Mouse (Mus musculus) neural tube, embryonic 15.5 days (tissue): ENCODE results near the gene Bag6. TPM values are rescaled to one million over a fixed set of nuclear protein-coding genes. Genes with fewer than 3 reads are reported as not detected.
A peak's percentile ranks its signal among the peaks of the same experiment; 100 is the strongest.

Experiments
- ATAC-seq: fragments of 200-750 bp; cut with Nextera tagmentation; 2 replicates; pipeline ENCODE4 v1.8.0; 2017; ENCODE audit warnings: mild to moderate bottlenecking, moderate TSS enrichment, moderate library complexity; ENCODE audit not compliant: low FRiP score
- H3K27ac ChIP-seq: fragments of 300-500 bp; sonication (generic); replicated peaks from 2 replicates; pipeline ENCODE4 v1.5.1; 2015; ENCODE audit warnings: mild to moderate bottlenecking, inconsistent platforms
- H3K27me3 ChIP-seq: fragments of 300-500 bp; sonication (generic); replicated peaks from 2 replicates; pipeline ENCODE4 v1.6.1; 2015; ENCODE audit warnings: inconsistent platforms
- H3K36me3 ChIP-seq: fragments of 300-500 bp; sonication (generic); 2 replicates; pipeline ENCODE4 v1.6.1; 2015; ENCODE audit warnings: inconsistent platforms
- H3K4me1 ChIP-seq: fragments of 300-500 bp; sonication (generic); 2 replicates; pipeline ENCODE4 v1.6.1; 2015; ENCODE audit warnings: inconsistent platforms
- H3K4me2 ChIP-seq: fragments of 300-500 bp; sonication (generic); 2 replicates; pipeline ENCODE4 v1.6.1; 2015; ENCODE audit warnings: inconsistent platforms, mild to moderate bottlenecking, moderate library complexity
- H3K4me3 ChIP-seq: fragments of 300-500 bp; sonication (generic); replicated peaks from 2 replicates; pipeline ENCODE4 v1.5.1; 2015; ENCODE audit warnings: mild to moderate bottlenecking, inconsistent platforms
- H3K9ac ChIP-seq: fragments of 300-500 bp; sonication (generic); replicated peaks from 2 replicates; pipeline ENCODE4 v1.6.1; 2015; ENCODE audit warnings: mild to moderate bottlenecking, inconsistent platforms
- H3K9me3 ChIP-seq: fragments of 300-500 bp; sonication (generic); replicated peaks from 2 replicates; pipeline ENCODE4 v1.6.1; 2016; ENCODE audit warnings: inconsistent platforms
- WGBS: fragments of 180-500 bp; shearing (Covaris S2); methylation state at CpG from one replicate; pipeline ENCODE4 v1.1.7; 2015; ENCODE audit warnings: mixed read lengths; 5-methylcytosine and 5-hydroxymethylcytosine counted together
- polyA plus RNA-seq: library from polyadenylated mRNA; unstranded; fragments of >200 nt; fragmentation: Nextera tagmentation; extraction: Ambion mirVana; gene quantifications from 2 replicates; pipeline ENCODE4 v1.2.1, GENCODE M21; 2015

Bag6 gene
- polyA plus RNA-seq, 1 experiment from 2014 or later, result 62.7 TPM

DNA sequence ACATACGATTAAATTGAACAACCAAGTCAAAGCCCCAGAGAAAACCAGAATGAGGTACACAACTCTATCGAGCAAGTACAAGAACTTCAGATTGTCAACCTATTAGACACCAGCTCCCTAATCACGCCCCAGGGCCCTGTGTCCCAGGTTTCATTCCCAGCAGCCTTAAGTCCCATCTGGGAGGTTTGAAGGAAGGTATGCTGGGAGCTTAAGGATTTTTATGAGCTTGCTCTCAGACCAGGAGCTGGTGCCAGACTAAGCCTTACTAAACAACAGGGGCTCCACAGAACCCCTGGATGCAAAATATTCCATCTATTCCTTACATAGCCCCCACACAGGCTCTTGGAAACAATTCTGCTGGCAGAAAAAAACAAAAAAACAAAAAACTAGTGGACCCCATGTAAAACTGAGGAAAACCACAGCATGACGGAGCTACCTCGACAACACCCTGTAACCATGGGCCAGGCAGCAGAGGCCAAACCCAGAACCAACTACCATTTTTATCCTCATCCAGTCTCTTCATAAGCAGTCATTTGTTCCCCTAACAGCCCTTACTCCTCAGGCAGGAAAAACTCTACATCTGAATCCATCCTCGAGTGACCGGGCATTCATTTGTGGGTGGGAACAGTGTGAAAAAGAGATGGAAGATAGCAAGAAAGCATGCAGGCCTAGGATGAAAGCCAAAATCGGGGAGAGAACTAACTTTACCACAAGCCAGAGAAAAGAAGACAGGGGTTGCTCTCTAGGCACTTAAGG lies 28.5 kb downstream of the Bag6 start:
- no peak for ATAC-seq
- Histone ChIP-seq H3K4me3 (peak overlapping the region; percentile 99), H3K4me2 (peak overlapping the region; percentile 95), H3K9me3 (no peaks in the 10 kb centered on the region), H3K36me3 (peaks cover 37% of the 10 kb centered on the region), H3K27me3 (no peaks in the 10 kb centered on the region), H3K9ac (peak overlapping the region; percentile 100), H3K4me1 (peaks cover 42% of the 10 kb centered on the region), H3K27ac (peak overlapping the region; percentile 93)
- WGBS, result 9% methylated on average over 8 of the region's 8 CpGs

DNA sequence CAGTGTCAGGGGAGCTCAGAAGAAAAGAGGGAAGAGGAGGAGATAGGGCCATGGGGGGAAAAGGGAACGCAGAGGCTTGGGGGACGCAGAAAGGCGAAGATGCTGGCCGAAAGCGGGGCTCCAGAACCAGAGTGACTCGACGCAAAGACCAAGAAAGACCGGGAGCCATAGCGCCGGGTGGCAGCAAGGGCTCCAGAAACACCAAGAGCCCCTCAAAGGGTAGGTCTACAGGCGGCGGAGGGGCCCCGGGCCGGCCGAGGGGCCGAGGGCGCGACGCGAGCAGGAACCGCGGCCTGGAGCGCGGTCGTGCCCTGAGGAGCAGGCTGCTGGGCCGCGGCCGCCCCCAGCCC lies 29.2 kb downstream of the Bag6 start:
- Histone ChIP-seq H3K4me2 (peak overlapping the region; percentile 95), H3K9ac (peak overlapping the region; percentile 100), H3K27me3 (no peaks in the 10 kb centered on the region), H3K4me1 (peaks cover 42% of the 10 kb centered on the region), H3K36me3 (peaks cover 30% of the 10 kb centered on the region), H3K27ac (peak overlapping the region; percentile 93), H3K9me3 (no peaks in the 10 kb centered on the region), H3K4me3 (peak overlapping the region; percentile 99)
- ATAC-seq, result no peak
- WGBS, result 0% methylated on average over 24 of the region's 28 CpGs

DNA sequence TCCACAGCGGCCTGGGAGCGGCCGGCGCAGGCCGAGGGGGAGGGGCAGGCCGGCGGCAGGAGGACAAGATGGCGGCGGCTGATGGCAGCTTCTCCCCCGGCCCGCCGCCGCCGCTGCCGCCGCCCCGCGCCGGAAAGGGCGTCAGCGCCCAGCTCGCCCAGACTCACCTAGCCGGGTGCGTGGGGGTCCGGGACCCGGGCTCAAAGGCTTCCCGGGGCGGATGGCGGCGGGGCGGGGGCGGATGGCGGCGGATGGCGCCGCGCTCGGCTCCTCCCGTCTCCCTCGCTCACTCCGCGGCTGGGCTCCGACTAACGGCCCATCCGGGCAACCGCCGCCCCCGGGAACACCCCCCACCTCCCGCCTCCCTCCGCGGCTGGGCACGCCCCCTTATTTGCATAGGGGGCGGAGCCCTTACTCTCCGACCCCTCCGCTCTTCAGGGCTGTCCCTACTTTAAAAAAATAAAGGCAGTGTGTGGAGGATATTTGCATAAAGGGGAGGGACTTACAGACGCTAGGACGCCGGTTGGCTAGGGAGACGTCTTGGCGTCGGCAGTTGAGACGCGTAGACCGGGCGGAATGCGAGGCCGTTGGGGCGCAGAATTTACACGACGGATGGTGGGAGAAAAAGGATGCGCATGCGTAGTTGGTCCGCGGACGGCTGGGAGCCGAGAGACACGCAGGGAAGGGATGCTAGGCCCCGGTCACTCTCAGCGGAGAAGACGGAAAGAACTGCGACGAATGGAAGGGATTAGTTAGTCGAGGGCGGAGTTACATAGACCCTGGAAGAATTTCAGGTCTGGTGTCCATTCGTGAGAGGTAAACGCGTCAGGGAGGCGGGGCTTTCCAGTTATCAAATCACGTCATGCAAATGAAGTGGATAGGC lies 29.8 kb downstream of the Bag6 start, which contains the start of gene Prrc2a:
Gene Prrc2a, minus strand, starts transcription at position 330 of the 883 bp plus-strand sequence.
- no peaks in the 10 kb centered on the region for H3K9me3 ChIP-seq
- under 1% methylated on average over 68 of the region's 89 CpGs for WGBS
- H3K4me3 ChIP-seq, result peak within 1 kb of the TSS; percentile 99
- H3K27me3 ChIP-seq, result no peaks in the 10 kb centered on the region
- H3K27ac ChIP-seq, result peak within 1 kb of the TSS; percentile 93
- H3K9ac ChIP-seq, result peak within 1 kb of the TSS; percentile 100
- peaks cover 24% of the 10 kb centered on the region for H3K36me3 ChIP-seq
- H3K4me2 ChIP-seq, result peak within 1 kb of the TSS; percentile 95
- peaks cover 42% of the 10 kb centered on the region for H3K4me1 ChIP-seq
- ATAC-seq, result peak; percentile 96

DNA sequence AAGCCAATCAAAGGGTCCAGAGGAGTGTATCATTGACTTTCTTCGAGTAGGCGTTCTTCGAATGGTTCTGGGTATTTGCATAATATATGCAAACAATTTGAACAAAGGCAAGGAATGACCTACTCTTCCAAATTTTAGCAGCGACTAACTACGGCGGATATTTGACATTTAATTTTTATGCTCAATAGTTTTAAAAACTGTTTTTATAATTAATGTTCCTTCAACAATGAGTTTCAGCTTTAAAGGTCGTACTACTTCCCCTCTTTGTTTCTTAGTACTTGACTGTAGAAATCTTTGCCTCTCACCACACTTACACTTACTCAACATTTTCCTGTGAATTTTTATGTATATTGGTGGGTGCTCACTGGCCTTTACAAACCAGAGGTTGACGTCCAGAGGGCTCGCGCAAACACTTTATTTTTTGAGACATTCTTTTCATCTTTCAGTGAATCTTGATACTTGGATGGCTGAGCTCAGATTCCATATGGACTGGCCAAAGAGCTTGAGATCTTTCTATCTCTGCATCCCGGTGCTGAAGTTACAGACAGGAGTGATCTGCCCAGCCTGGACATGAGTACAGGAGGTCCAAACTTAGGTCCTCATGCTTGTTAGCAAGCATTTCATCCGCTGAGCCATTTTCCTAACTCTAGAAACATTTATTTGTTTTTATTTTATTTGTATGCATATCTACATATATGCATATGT lies 30.6 kb downstream of the Bag6 start:
- peaks cover 16% of the 10 kb centered on the region for H3K36me3 ChIP-seq
- 21% methylated on average over 12 of the region's 12 CpGs for WGBS
- no peak for ATAC-seq

DNA sequence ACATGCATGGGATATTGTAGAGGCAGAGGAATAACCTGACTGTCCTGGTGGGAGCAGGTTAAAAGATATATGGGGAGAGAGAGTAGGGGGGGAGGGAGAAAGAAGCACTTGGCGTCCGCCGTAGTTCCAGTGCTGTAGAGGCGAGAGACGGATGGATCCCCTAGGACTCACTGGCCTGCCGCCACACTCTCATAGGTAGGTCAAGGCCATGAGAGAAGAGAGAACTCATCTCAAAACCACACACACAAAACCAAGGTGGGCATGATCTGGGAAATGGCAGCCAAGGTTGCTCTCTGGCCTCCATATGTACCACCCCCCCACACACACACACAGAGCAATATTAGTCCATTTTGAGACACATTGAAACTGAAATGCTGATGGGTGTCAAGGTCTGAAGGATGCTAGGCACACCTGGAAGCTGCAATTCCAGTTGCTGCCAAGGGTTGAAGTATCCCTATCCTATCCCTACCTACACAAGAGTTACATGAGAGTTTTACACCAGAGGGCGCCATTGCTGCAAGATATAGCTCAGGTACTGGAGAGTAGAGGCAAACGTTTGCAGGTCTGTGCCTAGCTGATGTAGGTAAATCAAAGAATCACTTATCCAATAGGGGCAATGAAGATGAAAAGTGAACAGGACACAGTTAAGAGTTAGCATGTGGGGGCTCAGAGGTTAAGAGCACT lies 31.5 kb downstream of the Bag6 start:
- Histone ChIP-seq H3K36me3 (peaks cover 7% of the 10 kb centered on the region), H3K27ac (peak overlapping the region; percentile 93), H3K9ac (peak overlapping the region; percentile 36), H3K4me1 (peaks cover 36% of the 10 kb centered on the region), H3K4me3 (peak overlapping the region; percentile 99), H3K4me2 (peak overlapping the region; percentile 66), H3K9me3 (no peaks in the 10 kb centered on the region), H3K27me3 (no peaks in the 10 kb centered on the region)
- no peak for ATAC-seq
- WGBS, result 33% methylated on average over 8 of the region's 8 CpGs

More for the DNA sequence above, 30.6 kb downstream of the Bag6 start:
- H3K4me2 ChIP-seq, result peak overlapping the region; percentile 66
- H3K27me3 ChIP-seq, result no peaks in the 10 kb centered on the region
- peak overlapping the region; percentile 93 for H3K27ac ChIP-seq
- peak overlapping the region; percentile 99 for H3K4me3 ChIP-seq
- H3K9me3 ChIP-seq, result no peaks in the 10 kb centered on the region
- H3K9ac ChIP-seq, result peak overlapping the region; percentile 36
- peaks cover 42% of the 10 kb centered on the region for H3K4me1 ChIP-seq

DNA sequence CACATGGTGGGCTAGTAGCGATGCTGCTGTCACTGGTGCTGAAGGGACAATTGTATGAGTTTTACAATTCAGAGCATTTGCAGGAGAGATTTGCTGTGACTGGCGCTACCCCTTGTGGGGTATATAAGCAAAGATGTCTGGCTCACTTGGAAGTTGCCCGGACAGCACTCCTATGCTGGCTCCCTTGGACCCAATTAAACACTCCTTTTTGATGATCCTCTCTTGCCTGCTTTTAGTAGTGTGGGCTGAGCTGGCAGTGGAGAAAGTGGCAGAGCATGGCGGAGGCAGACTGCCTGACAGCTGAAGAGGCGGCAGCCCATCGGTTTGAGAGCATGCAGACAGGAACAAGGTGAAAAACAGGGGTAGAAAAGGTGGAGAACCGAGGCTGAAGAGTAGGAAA lies 32.8 kb downstream of the Bag6 start:
- no peaks in the 10 kb centered on the region for H3K9me3 ChIP-seq
- H3K27me3 ChIP-seq, result no peaks in the 10 kb centered on the region
- no peak overlapping the region for H3K4me3 ChIP-seq
- H3K36me3 ChIP-seq, result no peaks in the 10 kb centered on the region
- no peak for ATAC-seq
- WGBS, result 88% methylated on average over 7 of the region's 7 CpGs
- H3K27ac ChIP-seq, result no peak overlapping the region
- H3K9ac ChIP-seq, result no peak overlapping the region
- peaks cover 23% of the 10 kb centered on the region for H3K4me1 ChIP-seq
- H3K4me2 ChIP-seq, result no peak overlapping the region

DNA sequence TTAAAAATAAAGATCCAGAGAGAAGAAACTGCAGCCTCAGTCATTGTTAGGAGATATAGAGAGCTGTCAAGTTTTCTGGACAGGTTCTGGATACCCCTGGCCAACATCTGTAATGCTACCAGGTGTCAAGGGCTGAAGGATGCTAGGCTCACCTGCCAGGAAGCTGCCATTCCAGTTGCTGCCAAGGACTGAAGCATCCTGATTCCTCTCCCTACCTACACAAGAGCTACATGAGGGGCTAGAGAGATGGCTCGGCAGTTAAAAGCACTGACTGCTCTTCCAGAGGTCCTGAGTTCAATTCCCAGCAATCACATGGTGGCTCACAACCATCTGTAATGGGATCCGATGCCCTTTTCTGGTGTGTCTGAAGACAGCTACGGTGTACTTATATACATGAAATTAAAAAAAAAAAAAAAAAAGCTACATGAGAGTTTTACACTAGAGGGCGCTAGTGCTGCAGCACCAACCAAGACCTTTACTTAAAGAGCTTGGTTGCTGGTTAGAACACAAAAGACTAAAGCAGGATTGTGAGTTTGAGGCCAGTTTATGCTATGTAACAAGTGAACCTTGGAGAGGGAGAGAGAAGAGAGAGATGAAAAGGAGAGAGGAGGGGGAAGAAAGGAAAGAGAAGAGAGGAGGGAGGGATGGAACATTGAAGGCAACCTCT lies 33.7 kb downstream of the Bag6 start:
- H3K36me3 ChIP-seq, result no peaks in the 10 kb centered on the region
- H3K9ac ChIP-seq, result no peak overlapping the region
- no peak for ATAC-seq
- H3K4me1 ChIP-seq, result peaks cover 14% of the 10 kb centered on the region
- H3K4me2 ChIP-seq, result no peak overlapping the region
- peak overlapping the region; percentile 23; the same call in 1 of the 2 replicates for H3K27ac ChIP-seq
- H3K27me3 ChIP-seq, result no peaks in the 10 kb centered on the region
- H3K9me3 ChIP-seq, result no peaks in the 10 kb centered on the region
- WGBS, result 20% methylated on average over 4 of the region's 4 CpGs
- no peak overlapping the region for H3K4me3 ChIP-seq

DNA sequence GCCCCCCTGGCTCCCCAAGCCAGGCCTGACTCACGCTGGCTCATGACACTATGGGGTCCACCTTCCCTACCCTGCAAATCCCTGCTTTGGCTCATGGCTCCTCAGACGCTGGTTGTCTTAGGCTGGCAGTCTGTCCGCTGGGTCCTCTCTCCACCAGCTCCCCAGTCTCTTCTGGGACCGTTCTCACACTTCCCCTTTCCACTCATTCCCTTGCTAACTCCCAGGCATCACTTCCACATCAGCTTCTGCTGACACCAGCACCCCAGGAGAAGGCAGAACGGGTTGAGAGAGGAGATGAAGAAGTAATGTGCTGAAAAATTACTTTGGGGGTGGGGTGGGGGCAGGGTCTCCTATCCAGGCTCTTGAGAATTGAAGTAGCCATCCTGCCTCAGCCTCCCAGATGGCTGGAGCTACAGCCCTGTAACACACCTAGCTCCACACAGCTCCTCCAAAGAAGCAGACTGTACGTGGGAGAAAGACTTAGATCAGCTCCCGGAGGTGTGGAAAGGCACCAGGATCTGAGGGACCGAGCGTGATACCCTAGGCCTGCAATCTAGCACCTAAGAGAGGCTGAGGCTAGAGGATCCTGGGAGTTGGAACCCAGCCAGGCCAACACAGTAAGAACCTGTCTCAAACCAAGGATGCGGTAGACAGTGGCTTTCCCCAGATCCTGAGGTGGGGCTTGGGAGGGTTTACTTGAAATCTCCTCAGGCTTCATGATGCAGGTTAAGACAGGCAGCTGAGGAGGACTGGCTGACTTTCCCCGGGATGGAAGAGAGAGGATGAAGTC lies 37.7 kb downstream of the Bag6 start:
- ATAC-seq, result no peak
- H3K9me3 ChIP-seq, result no peaks in the 10 kb centered on the region
- WGBS, result 74% methylated on average over 11 of the region's 11 CpGs
- no peak overlapping the region for H3K4me2 ChIP-seq
- H3K27ac ChIP-seq, result no peak overlapping the region
- no peak overlapping the region for H3K9ac ChIP-seq
- no peaks in the 10 kb centered on the region for H3K36me3 ChIP-seq
- no peak overlapping the region for H3K4me3 ChIP-seq
- H3K4me1 ChIP-seq, result no peaks in the 10 kb centered on the region; the same call in 1 of the 2 replicates
- H3K27me3 ChIP-seq, result no peaks in the 10 kb centered on the region

DNA sequence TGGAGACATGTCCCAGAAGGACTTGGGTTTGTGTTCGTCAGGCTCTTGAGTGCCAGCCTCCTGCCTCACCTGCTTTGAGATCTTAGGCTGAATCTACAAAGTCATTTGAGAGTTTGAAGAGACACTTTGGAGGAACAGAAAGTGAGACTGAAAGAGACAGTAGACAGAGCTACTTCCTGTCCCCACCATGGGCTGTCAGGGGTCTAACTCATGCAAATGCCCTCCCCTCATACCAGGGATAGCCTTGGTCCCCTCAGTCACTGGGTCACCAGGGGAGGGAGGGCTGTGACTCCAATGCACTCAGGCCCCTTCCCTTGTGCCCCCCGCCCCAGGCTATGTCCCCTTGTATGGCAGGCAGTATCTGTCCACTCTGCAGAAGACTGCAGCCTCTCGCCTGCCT lies 38.4 kb downstream of the Bag6 start:
- no peak overlapping the region for H3K9ac ChIP-seq
- H3K4me3 ChIP-seq, result no peak overlapping the region
- H3K36me3 ChIP-seq, result no peaks in the 10 kb centered on the region
- ATAC-seq, result no peak
- no peaks in the 10 kb centered on the region for H3K4me1 ChIP-seq
- no peaks in the 10 kb centered on the region for H3K27me3 ChIP-seq
- no peak overlapping the region for H3K27ac ChIP-seq
- H3K9me3 ChIP-seq, result no peaks in the 10 kb centered on the region
- 79% methylated on average over 3 of the region's 3 CpGs for whole genome bisulfite sequencing
- no peak overlapping the region for H3K4me2 ChIP-seq

DNA sequence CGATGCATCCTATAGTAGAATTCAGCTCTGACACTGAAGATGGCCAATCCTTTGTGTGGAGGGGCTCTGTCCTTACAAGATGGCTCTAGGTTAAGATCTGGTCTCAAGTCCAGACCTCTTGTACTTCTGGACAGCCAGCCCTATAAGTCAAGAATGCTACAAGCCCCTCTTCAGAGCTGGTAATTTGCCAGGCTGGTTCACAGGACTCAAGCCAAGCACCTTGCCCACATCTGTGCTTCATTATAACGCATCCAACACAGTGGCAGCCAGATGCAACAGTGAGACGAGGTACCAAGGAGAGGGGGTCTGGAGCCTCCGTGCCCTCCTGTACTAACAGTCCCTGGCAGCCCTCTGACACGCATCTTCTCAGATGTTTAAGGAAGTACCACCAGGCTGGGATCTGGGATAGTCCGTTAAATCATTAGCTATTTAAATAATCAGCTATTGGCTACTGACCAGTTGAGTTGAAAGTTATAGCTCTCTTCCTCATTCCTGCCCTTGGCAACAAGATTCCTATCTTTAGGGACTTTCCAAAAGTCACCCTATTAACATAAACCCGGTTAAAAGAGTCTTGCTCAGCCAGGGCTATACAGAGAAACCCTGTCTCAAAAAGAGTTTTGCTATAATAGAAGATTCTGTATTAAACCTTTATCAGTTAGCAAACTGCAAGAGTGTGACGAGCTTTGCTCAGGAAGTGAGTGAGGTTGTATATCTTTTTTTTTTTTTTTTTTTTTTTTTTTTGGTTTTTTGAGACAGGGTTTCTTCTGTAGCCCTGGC lies 39.4 kb downstream of the Bag6 start:
- no peaks in the 10 kb centered on the region for H3K4me1 ChIP-seq
- ATAC-seq, result no peak
- H3K4me3 ChIP-seq, result no peak overlapping the region
- no peaks in the 10 kb centered on the region for H3K36me3 ChIP-seq
- H3K27me3 ChIP-seq, result no peaks in the 10 kb centered on the region
- H3K9ac ChIP-seq, result no peak overlapping the region
- no peak overlapping the region for H3K4me2 ChIP-seq
- H3K27ac ChIP-seq, result no peak overlapping the region
- 78% methylated on average over 8 of the region's 8 CpGs for WGBS
- H3K9me3 ChIP-seq, result no peaks in the 10 kb centered on the region
